Mouse (Mus musculus) c-Kit-negative CD71-positive TER-119-positive erythroid progenitor cells, embryonic 14.5 days (primary cell): ENCODE results near the gene Xlr3b.
"Not testable (repeated sequence)": the region's sequence is repeated elsewhere in the genome, so short reads cannot be mapped to it uniquely, and the experiment has no call there.

Experiments used
- DNase-seq: peaks from one replicate; pipeline ENCODE4 v3.0.0-alpha.2; 2013; ENCODE audit warnings: low read depth, low spot score

Gene Xlr3b

DNA sequence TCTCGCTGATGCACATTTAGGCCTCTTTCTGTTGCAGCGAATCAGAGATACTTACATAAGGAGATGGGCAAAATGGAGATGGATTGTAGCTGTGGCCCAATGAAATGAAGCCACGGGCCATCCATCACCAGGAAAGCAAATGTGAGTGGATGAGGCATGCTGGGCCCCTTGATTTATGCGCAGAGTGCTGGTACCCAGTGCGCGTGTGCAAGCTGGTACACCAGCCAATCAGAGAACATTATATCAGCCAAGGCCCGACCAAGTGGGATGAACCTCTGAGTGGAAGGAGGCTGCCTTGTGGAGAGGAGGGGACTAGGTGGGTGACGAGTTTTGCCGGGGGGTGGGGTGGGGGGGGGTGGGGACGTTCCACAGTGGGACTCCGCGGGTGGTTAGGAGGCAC is at the start of gene Xlr3b:
TSS of gene Xlr3b (plus strand) at position 274 of the 400 bp plus-strand sequence.
- DNase-seq: not testable (repeated sequence)

DNA sequence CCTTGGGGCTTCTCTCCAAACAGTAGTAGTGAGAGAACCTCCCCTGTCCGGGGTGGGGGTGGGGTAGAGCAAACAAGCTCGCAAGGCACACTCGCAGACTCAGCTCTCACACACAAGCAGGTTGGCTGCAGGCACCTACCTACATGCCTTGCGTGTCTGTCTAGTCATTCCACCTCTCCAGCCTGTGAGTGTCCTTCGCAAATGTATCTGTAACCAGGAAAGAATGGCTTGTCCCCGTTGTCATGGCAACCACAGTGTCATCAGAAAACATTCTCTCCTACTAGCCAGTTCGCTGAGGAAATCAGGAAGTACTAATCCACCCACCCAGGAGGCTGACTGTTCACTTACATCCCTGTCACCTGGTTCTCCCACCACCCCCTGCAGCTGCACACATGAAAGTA is 48.8 kb upstream of the Xlr3b start:
- not testable (repeated sequence) for DNase-seq

DNA sequence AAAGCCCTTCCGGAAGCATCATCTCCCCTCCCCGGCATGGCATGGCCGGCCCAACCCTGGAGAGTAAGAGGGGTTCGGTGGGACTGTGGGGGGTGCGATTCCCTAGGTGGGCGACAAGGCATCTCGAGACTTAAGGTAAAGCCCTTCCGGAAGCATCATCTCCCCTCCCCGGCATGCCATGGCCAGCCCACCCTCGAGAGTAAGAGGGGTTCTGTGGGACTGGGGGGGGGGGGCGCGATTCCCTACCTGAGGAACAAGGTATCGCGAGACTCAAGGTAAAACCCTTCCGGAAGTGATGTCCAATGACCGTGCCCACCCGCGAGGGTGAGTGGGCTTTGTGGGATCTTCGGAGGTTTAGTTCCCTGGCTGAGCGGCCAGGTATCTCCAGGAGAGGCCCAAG is 43.5 kb upstream of the Xlr3b start, which contains the start of gene Xlr5b:
TSS of gene Xlr5b (plus strand) at position 301 of the 400 bp plus-strand sequence.
- not testable (repeated sequence) for DNase-seq

DNA sequence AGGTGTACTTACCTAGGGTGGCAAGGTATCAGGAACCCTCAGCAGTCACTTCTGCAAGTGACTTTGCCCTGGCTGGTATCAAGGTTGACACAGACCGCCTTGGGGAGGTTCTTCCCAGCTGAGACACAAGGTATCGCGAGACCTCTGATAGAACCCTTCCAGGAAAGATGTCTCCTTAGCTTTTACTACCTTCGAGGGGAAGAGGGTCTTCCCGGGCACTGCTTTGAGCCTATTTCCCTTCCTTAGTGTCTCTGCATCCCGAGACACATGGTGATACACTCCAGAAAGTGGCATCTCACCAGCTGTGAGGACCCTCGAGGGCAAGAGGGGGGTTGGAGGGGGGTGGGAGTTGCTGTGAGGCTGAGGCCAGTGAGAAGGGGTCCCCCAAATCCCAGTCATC is 42.7 kb upstream of the Xlr3b start, which contains the start of gene DXBay18:
TSS of gene DXBay18 (minus strand) at position 101 of the 400 bp plus-strand sequence.
- not testable (repeated sequence) for DNase-seq

DNA sequence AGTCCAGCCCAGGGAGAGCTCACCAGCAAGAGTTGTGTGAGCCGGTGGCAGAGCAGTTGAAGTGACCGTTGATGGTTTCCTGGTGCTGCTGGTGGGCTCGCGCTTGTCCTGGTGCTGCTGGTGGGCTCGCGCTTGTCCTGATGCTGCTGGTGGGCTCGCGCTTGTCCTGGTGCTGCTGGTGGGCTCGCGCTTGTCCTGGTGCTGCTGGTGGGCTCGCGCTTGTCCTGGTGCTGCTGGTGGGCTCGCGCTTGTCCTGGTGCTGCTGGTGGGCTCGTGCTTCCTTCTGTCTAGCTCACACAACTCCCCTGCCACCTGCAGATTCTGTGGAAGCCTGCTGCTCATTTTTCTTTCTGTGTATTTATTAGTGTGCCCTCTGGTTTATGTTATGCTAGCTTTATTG is 15.1 kb upstream of the Xlr3b start, which contains the start of gene Spin2d:
TSS of gene Spin2d (minus strand) at position 101 of the 400 bp plus-strand sequence.
- DNase-seq: not testable (repeated sequence)

DNA sequence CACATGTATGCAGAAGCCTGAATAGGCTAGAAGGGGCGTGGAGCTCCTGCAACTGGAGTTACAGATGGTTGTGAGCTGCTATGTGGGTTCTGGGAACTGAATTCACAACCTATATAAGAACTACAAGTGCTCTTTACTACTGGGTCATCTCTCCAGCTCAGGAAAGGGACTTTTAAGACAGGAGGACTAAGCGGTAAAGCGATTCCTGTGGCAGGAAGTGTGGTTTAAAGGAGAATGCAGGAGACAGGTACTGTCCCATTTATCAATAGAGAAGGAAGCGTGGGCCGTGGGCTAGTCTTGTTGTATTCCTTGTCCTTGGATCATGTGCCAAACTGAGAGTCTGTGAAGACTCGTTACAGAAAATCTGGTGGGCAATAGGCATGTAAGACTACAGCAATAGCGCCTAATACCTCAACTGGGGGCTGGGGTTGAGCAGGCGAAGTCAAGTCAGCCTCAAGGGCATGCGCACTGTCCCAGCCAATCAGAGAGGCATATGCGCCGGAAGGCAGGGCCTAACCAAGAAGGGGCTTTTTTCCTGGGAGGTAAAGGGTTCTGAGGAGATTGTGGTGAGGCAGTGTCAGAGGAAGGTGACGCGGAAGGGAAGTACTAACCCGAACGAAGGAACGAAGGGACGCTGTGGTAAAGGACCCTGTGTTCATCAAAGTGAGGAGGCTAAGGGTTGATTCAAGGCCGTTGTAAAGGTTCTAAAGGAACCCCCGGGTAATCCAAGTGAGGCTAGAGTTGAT is 22.0 kb downstream of the Xlr3b start, which contains the start of gene Xlr4b:
TSS of gene Xlr4b (plus strand) at position 515 of the 746 bp plus-strand sequence.
- DNase-seq: not testable (repeated sequence)

DNA sequence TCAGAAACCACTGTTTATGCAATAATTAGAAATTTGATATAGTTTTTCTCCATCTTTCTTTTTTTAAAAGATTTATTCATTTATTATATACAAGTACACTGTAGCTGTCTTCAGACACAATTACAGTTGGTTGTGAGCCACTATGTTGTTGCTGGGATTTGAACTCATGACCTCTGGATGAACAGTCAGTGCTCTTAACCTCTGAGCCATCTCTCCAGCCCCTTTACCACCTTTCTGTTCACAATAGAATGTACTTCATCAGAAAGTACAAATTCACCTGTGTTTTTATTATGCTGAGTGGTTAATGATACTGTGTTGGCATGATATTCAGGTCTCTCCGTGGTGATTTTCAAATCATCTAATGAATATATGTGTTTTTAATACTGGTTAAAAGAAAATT is 33.4 kb downstream of the Xlr3b start:
- no peak for DNase-seq

DNA sequence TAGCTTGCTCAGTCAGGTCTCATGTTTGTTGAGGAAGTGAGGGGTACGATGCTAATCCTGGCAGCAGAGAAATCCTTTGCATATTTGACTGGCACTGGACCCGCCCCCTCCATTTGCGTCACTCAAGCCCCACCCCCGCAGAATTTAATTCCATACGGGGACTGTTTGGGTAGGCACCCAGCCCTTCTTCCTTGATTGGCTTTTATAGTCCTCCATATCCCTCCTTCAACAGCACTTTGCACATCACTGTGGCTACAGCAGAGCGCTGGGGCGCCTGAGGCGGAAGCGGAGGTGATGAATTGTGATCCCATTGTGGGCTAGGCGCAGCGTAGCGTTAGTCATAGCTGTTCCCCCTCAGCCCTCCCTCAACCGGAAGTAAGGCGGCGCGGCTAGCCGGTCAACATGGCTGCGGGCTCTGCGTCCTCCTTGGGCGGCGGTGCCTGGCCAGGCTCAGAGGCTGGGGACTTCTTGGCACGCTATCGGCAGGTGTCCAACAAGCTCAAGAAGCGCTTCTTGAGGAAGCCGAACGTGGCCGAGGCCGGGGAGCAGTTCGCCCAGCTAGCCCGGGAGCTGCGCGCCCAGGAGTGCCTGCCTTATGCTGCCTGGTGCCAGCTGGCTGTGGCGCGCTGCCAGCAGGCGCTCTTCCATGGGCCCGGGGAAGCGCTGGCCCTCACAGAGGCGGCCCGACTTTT is 36.1 kb downstream of the Xlr3b start, which contains the start of gene F8a:
TSS of gene F8a (plus strand) at position 378 of the 692 bp plus-strand sequence.
- DNase-seq: peak; percentile 8

DNA sequence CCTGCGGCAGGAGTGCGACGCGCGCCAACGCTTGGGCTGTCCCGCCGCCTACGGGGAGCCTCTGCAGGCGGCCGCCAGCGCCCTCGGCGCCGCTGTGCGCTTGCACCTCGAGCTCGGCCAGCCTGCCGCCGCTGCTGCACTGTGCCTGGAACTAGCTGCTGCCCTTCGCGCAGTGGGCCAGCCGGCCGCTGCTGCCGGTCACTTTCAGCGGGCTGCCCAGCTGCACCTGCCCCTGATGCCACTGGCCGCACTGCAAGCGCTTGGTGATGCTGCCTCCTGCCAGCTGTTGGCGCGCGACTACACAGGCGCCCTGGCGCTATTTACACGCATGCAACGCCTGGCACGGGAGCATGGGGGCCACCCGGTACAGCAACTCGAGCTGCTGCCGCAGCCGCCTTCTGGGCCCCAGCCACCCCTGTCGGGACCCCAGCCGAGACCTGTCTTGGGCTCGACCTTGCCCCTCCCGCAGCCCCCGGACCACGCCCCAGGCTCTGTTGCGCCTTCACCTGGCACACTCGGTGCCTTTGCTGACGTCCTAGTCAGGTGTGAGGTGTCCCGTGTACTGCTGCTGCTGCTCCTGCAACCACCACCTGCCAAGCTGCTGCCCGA is 36.7 kb downstream of the Xlr3b start:
- no peak for DNase-seq

DNA sequence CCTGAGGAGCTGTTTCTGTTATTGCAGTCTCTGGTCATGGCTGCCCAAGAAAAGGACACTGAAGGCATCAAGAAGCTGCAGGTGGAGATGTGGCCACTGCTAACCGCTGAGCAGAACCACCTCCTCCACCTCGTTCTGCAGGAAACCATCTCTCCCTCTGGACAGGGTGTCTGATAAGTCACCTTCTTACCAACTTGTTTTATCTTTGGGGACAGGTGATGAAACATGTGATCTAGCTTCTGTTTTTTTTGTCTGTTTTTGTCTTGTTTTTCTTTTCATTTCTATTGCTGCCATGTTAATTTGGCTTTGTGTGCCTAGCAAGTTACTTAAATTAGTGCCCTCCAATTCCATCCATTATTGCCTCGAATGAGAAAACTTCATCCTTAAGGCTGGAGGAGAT is 37.3 kb downstream of the Xlr3b start:
- DNase-seq: no peak

DNA sequence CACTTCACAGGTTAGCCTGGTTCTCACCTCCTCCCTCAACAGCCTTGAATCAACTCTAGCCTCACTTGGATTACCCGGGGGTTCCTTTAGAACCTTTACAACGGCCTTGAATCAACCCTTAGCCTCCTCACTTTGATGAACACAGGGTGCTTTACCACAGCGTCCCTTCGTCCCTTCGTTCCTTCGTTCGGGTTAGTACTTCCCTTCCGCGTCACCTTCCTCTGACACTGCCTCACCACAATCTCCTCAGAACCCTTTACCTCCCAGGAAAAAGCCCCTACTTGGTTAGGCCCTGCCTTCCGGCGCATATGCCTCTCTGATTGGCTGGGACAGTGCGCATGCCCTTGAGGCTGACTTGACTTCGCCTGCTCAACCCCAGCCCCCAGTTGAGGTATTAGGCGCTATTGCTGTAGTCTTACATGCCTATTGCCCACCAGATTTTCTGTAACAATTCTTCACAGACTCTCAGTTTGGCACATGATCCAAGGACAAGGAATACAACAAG is 50.9 kb downstream of the Xlr3b start, which contains the start of gene Xlr4c:
TSS of gene Xlr4c (minus strand) at position 310 of the 505 bp plus-strand sequence.
- not testable (repeated sequence) for DNase-seq
